Comparison of ENCODE assay signal across 8 mouse cellular contexts in genomic region chr13:37452022-37452941, GRCm38 (mm10).
DNase-seq lines count a peak whose midpoint lies in the region; ATAC-seq lines count a peak whose summit lies in the region.

No protein-coding gene starts in this region.

- H3K9ac ChIP-seq in forebrain, embryonic 12.5 days: peak overlapping the region; percentile 21; the same call in 1 of the 2 replicates
- H3K9ac ChIP-seq in lung, embryonic 15.5 days: peak overlapping the region; percentile 44
- 0 out of 2 replicates have a peak overlapping the region, but pooled peaks have one; percentile 26 for H3K9ac ChIP-seq in neural tube, embryonic 15.5 days (replicated peaks)

- H3K9me3 ChIP-seq in forebrain, embryonic 12.5 days: no peaks in the 10 kb centered on the region
- no peaks in the 10 kb centered on the region for H3K9me3 ChIP-seq in lung, embryonic 15.5 days
- 0 out of 2 replicates have a peak, but pooled peaks cover 5% of the 10 kb centered on the region for H3K9me3 ChIP-seq in neural tube, embryonic 15.5 days (replicated peaks)

- ATAC-seq in activated CD4-positive, CD25-positive, alpha-beta regulatory T cell, adult 4 months: peak; percentile 56
- ATAC-seq in forebrain, embryonic 12.5 days (ENCODE audit: low FRiP score): peak; percentile 55; the same call in 1 of the 2 replicates
- ATAC-seq in lung, embryonic 15.5 days (ENCODE audit: borderline replicate concordance, extremely low read depth, low FRiP score, low TSS enrichment): peak; percentile 73; the same call in 1 of the 2 replicates
- peak; percentile 54; the same call in 1 of the 2 replicates for ATAC-seq in neural tube, embryonic 15.5 days (ENCODE audit: low FRiP score)

- intact Hi-C loops in heart, postnatal 14 days (cut with DNase I): loop anchor here (2.0 to 5.0 kb wide), 2 partner anchors 17 to 490 kb away; no protein-coding TSS in a partner anchor

- peak overlapping the region; percentile 25 for H3K4me3 ChIP-seq in forebrain, embryonic 12.5 days (replicated peaks)
- peak overlapping the region; percentile 30 for H3K4me3 ChIP-seq in lung, embryonic 15.5 days
- peak overlapping the region; percentile 29 for H3K4me3 ChIP-seq in neural tube, embryonic 15.5 days (replicated peaks)

- H3K27me3 ChIP-seq in forebrain, embryonic 12.5 days: peaks cover 23% of the 10 kb centered on the region
- H3K27me3 ChIP-seq in lung, embryonic 15.5 days: no peaks in the 10 kb centered on the region
- no peaks in the 10 kb centered on the region; the same call in 1 of the 2 replicates for H3K27me3 ChIP-seq in neural tube, embryonic 15.5 days (replicated peaks)

- peak; percentile 79 to 84 for DNase-seq in B cell, adult 2 months
- peak; percentile 54 to 58 for DNase-seq in heart, postnatal 14 days
- DNase-seq in kidney, postnatal 36 days: peak; percentile 69 to 70
- DNase-seq in thymus, postnatal 14 days: peak; percentile 36

- H3K4me1 ChIP-seq in forebrain, embryonic 12.5 days: peaks cover 25% of the 10 kb centered on the region
- H3K4me1 ChIP-seq in lung, embryonic 15.5 days: peaks cover 58% of the 10 kb centered on the region
- H3K4me1 ChIP-seq in neural tube, embryonic 15.5 days: peaks cover 32% of the 10 kb centered on the region

- WGBS in forebrain, embryonic 12.5 days: 6% methylated on average over 22 of the region's 22 CpGs
- WGBS in lung, embryonic 15.5 days: 4% methylated on average over 22 of the region's 22 CpGs
- WGBS in neural tube, embryonic 15.5 days: 10% methylated on average over 22 of the region's 22 CpGs

- no peaks in the 10 kb centered on the region for H3K36me3 ChIP-seq in forebrain, embryonic 12.5 days (replicated peaks)
- H3K36me3 ChIP-seq in lung, embryonic 15.5 days: no peaks in the 10 kb centered on the region
- H3K36me3 ChIP-seq in neural tube, embryonic 15.5 days: no peaks in the 10 kb centered on the region

- peak overlapping the region; percentile 50 for H3K4me2 ChIP-seq in forebrain, embryonic 12.5 days
- H3K4me2 ChIP-seq in lung, embryonic 15.5 days: peak overlapping the region; percentile 65
- peak overlapping the region; percentile 57 for H3K4me2 ChIP-seq in neural tube, embryonic 15.5 days

- no peak overlapping the region for H3K27ac ChIP-seq in forebrain, embryonic 12.5 days
- peak overlapping the region; percentile 95 for H3K27ac ChIP-seq in lung, embryonic 15.5 days
- 0 out of 2 replicates have a peak overlapping the region, but pooled peaks have one; percentile 9 for H3K27ac ChIP-seq in neural tube, embryonic 15.5 days (replicated peaks)
